Comparison of ENCODE assay signal across 24 mouse cellular contexts in genomic region chr19:11443338-11443737, GRCm38 (mm10). TPM values are rescaled to one million over a fixed set of nuclear protein-coding genes. Genes with fewer than 3 reads are reported as not detected.
DNase-seq lines count a peak whose midpoint lies in the region; TF ChIP-seq lines count a peak whose summit lies in the region.
"Had no signal": no experiment of that assay in that cellular context is flagged by ENCODE, and none has a peak within 500 bp of the region (broad histone marks: within the 10 kb centered on the region; RNA-seq: fewer than 3 reads in every experiment).

Gene Ms4a4b (plus strand): TSS chr19:11443553.

- intact Hi-C loops in left cerebral cortex, postnatal 4 days (cut with DNase I) = no loop called here

- H3K27ac ChIP-seq in spleen, adult 2 months (ENCODE audit: insufficient read depth, low read length) = peak within 1 kb of the TSS; percentile 51
- H3K27ac ChIP-seq in bone marrow, adult 2 months (ENCODE audit: control insufficient read depth, insufficient read depth, low read depth, low read length, poor library complexity) = no peak within 1 kb of the TSS
- H3K27ac ChIP-seq: forebrain, embryonic 10.5 days; left cerebral cortex, adult 2 months; limb, embryonic 10.5 days had no signal

- H3K4me1 ChIP-seq in spleen, adult 2 months (ENCODE audit: control insufficient read depth, insufficient read depth, insufficient read length) = peaks cover 2% of the 10 kb centered on the region
- no peaks in the 10 kb centered on the region for H3K4me1 ChIP-seq in bone marrow, adult 2 months (ENCODE audit: control insufficient read depth, insufficient read depth, low read length)
- H3K4me1 ChIP-seq: forebrain, embryonic 10.5 days; limb, embryonic 10.5 days had no signal

- H3K4me3 ChIP-seq in spleen, adult 2 months (ENCODE audit: extremely low read depth, insufficient read depth, insufficient read length) = peak within 1 kb of the TSS; percentile 32
- peak within 1 kb of the TSS; percentile 28 for H3K4me3 ChIP-seq in bone marrow, adult 2 months (replicated peaks; ENCODE audit: control insufficient read depth, low read depth, low read length)
- H3K4me3 ChIP-seq: forebrain, embryonic 10.5 days; left cerebral cortex, adult 2 months; limb, embryonic 10.5 days had no signal

- no peak for DNase-seq in spleen, adult 2 months (ENCODE audit: low read depth in 1 of 2, low spot score in 2 of 2)
- no peak for DNase-seq in spleen, adult 18-20 months
- peak; percentile 78 for DNase-seq in CD4-positive, CD25-positive, alpha-beta regulatory T cell, adult 2 months (ENCODE audit: low read depth, low spot score)
- DNase-seq in natural killer cell, adult 2 months (ENCODE audit: low spot score in 2 of 2) = peak; percentile 37 to 43
- DNase-seq in liver = no peak
- DNase-seq in left cerebral cortex, postnatal 4 days = no peak
- DNase-seq: adrenal gland, postnatal 25 days; cerebellum, adult 11 months; cerebellum, adult 9-11 months; gastrocnemius, postnatal 14 days; heart, adult 11 months; kidney, postnatal 4 days; lung, postnatal 10 days; midbrain, embryonic 14.5 days had no signal

- peak; percentile 43 for TF ChIP-seq POLR2A in spleen, adult 2 months (IDR thresholded peaks at IDR 0.05; ENCODE audit: low read depth, low read length)
- TF ChIP-seq POLR2A in bone marrow, adult 2 months (IDR thresholded peaks at IDR 0.05; ENCODE audit: borderline replicate concordance, control insufficient read depth, low read depth, low read length) = no peak

- TF ChIP-seq CTCF in spleen, adult 2 months (IDR thresholded peaks at IDR 0.05; ENCODE audit: extremely low read depth, insufficient read depth, insufficient read length, insufficient replicate concordance) = no peak
- no peak for TF ChIP-seq CTCF in bone marrow, adult 2 months (IDR thresholded peaks at IDR 0.05; ENCODE audit: control insufficient read depth, insufficient read depth, low read length)

- no peaks in the 10 kb centered on the region for H3K36me3 ChIP-seq in spleen, adult 2 months (ENCODE audit: control insufficient read depth, insufficient read depth, low read length)
- H3K36me3 ChIP-seq: forebrain, embryonic 10.5 days; limb, embryonic 10.5 days had no signal

- H3K27me3 ChIP-seq in spleen, adult 2 months (ENCODE audit: control insufficient read depth, insufficient read depth, low read length) = no peaks in the 10 kb centered on the region

RNA-seq across cellular contexts. Expression of gene Ms4a4b, which starts in this region (rescaled TPM):
- polyA plus RNA-seq in spleen, adult 2 months (2012; rRNA removed) = 44.9 and 62.0 TPM in 2 replicates
- 2.3 and 9.6 TPM in 2 replicates for polyA plus RNA-seq in bone marrow, adult 2 months (2011; ENCODE audit: insufficient read depth, insufficient read length, low replicate concordance, missing spikeins)
- not detected for total RNA-seq in left cerebral cortex, postnatal 4 days (2021)
- total RNA-seq: layer of hippocampus, postnatal 10 days had no signal
- polyA plus RNA-seq: embryonic facial prominence, embryonic 11.5 days; forebrain, embryonic 10.5 days; forebrain, embryonic 16.5 days; heart, embryonic 11.5 days; hindbrain, embryonic 16.5 days; limb, embryonic 10.5 days; midbrain, embryonic 14.5 days; neural tube, embryonic 14.5 days had no signal

Comparison
In these comparisons a context has a peak if more than half of its experiments do, and no peak if none do; other contexts are left out.
1. DNase-seq: peak in CD4-positive, CD25-positive, alpha-beta regulatory T cell, adult 2 months (single experiment) and natural killer cell, adult 2 months (2 of 2); none in spleen, adult 2 months (0 of 2), spleen, adult 18-20 months (0 of 2), liver (single experiment) and left cerebral cortex, postnatal 4 days (single experiment).